Mouse (Mus musculus) embryo, embryonic 10 days (tissue): Measurements from ENCODE around the gene Tspan2.

Experiments
- DNase-seq: peaks from one replicate; pipeline ENCODE4 v3.0.0-alpha.2; 2015; ENCODE audit warnings: low spot score

Gene Tspan2

DNA sequence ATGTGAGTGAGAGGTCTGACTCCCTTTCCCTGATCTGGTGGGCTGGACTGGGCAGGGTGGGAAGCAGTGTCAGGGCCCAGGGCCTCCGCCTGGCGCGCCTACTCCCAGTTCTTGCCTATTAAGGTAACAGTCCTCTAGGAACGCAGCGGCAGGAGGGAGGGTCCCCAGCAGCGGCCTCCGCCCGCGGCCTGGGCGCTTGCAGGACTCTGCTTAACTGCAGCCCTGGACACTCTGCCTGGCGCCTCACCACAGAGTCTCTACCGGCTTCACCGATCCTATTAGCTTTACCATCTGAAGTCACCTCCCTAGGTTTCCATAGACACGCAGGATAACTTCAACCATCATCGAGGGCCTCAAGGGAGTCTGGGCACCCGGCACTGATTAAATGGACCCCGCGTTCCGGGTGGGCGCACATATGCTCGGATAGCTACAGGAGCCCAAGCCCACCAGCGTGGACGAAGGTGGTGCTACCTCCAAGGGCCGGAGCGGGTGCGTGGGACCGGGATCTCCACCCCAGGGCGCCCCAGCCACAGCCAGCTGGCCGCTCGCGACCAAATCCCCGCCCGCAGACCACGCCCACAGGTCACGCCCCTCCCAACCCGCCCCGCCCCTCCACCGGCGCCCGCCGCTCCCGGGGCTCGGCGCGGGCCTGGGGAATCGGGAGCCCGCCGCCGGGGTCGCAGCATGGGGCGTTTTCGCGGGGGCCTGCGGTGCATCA is at the start of gene Tspan2:
TSS of gene Tspan2 (plus strand) at position 217 of the 718 bp plus-strand sequence.
- peak; percentile 61 for DNase-seq

DNA sequence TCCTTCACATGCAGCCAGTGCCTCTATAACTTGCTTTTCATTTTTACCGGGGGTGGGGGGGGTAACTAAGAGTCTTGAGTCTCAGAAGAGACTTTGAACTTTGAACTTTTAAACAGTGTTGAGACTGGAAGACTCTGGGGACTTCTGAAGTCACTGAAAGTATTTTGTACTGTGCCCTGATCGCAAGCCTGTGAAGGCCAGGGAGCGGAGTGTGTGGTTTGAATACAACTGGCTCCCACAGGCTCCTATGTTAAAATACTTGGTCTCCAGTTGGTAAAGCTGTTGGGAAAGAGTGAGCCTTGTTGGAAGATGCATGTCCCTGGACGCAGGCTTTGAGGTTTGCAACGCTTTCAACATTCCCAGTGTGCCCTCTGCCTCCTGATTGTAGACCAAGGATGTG is 47.5 kb upstream of the Tspan2 start:
- no peak for DNase-seq

DNA sequence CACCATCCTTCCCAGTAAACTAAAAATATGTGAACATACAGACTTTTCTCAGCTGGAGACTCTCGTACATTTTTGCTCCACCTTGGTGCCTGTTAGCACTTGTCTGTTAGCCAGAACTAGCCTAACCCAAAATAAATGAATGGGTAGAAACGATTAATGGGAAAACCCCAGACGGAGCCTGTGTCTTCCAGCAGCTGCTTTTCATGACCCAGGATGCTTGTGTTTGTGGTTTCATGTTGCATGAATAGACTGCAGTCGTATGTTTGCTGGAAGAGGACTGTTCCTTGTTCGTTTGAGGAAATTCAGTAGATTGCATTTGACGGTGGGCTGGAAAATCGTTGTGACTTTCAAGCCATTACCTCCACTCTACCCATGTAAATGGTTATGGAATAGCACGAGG is 46.5 kb upstream of the Tspan2 start:
- no peak for DNase-seq

DNA sequence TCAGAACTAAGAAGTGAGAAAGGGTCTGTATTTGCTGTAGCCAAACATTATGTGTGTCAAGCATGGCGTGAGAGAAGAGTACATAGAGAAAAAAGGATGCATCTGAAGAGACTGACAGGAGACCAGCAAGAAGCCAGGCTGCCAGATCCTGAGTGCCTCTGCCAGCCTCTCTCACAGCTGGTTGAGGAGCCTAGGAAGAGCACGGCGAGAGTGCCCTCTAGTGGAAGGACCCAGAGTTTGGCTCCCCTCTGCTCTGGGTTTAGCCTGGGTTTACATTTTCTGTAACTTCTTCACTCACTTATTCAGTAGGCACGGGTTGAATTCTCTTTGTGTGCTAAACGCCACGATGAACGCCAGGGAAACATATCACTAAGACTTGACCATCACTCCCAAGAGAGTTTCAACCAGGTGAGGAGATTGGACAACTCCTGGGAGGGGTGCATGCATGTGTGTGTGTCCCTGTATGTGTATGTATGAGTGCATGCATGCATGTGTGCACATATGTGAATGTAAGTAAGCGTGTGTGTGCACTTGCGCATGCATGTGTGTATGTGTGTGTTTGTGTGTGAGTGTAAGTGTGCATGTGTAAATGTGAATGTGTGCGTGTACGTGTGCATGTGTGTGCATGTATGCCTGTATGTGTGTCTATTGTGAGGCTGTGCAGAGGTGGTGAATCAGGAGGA is 42.4 kb upstream of the Tspan2 start:
- peak; percentile 88 for DNase-seq

DNA sequence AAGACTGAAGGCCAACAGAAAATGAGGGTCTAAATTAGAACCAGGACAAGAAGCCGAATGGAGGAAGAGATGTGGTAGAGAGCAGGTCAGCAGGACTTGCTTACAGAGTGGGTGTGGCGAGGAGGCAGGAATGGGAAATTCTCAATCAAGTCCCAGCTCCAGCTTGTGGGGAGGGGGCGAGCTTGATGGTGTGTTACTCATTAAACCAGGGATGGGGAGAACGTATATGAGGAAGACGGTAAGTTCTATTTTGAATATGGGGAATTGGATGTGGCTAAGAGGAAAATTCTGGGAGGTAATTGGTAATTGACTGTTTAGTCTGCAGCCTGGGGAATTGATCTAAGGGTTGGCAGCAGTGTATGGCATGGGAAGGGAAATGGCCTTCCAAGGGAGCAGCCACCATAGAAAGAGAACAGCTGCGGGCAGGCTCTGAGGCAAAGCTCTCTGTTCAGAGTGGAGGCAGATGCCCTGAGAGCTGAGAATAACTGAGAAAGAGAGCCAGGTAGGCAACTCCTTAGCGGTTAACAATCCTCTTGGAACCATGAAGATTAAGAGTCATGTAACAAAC is 41.5 kb upstream of the Tspan2 start:
- DNase-seq: no peak

DNA sequence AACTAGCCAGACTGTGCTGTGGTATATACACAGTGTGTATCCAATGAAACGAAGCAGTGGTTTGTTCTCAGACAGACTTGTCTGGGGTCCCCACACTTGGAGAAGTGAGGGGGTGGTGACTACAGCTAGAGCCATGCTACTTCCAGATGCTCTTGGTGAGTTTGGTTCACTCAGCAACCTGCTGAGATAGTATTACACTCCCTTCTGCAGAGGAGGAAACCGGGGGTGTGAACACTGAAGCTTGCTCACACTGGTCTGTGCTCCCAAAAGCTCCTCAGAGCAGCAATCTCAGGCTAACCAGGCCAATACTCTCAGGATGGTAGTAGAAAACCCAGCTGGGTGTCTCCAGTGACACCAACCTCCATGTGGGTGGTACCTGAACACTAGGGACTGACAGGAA is 36.2 kb upstream of the Tspan2 start:
- DNase-seq: no peak

DNA sequence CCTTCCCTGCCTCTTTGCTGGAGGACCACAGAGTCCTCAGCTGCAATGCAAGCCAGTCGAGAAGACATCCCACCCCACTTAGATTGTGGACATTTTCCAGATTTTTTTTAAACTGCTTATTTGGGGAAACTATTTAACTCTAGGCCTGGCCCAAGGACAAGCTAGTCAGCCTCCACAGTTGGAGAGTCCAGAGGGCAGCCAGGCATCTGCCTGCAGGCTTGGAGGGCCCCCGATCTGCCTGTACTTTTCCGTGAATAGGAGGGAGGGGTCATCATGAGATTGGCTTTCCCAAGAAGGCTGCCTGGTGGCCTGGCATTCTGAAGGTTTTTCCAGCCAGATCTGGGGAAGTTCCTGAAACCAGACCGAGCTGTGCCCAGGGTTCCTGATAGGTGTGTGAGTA is 33.0 kb upstream of the Tspan2 start:
- DNase-seq: no peak

DNA sequence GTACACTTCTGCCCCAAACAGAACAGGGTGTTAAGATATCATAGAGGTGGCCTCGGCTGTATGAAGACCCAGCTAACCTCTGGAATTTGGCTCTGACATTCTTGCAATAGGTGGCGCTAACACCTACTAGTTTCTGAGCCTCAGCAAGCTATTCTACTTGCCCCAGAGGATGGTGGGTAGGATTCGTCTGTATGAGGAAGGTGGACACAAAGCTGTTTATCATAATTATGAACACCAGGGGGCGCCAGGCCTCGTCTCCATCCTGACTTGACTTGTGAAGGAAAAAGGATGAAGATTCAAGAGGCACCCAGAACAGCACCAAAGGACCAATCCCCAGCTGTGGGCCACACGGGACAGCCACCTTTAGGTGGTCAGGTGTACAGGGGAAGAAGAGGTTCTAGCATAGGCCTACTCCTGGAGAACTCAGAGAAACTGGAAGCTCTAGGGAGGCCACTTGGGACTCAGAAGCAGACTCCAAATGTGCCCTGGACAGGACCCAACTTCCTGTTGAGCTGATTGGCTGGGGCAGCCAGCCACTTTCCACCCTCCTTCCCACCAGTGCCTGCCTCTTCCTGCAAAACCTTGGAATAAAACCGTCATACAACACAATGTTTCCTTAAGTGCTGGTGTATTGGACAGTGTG is 32.3 kb upstream of the Tspan2 start:
- DNase-seq: peak; percentile 69

DNA sequence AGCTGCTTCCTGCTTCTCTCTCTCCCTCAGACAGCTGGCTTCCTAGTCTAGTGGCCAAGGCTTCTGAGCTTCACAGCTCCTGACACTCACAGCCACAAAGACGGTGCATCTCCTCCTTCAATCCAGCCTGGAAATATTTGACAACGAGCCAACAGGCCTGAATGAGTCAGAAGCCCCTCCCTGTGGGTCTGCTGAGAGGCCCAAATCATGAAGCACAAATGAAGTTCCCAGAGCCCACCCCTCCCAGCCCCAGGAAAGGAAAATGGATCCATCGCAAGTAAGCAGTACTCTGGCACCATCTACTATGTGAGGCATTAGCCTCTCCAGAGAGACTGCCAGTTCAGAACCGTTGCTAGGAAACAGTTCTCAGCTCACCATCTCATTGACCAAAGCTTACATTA is 30.3 kb upstream of the Tspan2 start:
- no peak for DNase-seq

DNA sequence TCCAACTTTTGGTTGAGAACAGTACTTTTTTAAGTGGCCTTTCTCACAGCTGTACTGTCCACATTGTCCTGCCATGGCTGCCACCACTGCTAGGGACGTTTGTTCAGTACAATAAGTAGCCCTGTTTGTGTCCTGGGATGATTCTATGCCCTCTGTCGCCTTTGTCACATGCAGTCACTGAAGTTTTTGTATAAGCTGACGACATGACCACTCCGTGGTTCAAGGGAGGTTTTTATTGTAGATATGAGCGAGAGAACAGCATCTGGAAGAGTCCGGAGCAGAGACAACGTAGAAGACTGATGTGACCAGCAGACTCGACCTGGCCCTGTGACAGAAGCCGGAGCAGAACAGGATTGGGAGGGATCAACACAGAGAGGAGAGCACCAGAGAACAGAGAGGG is 25.7 kb upstream of the Tspan2 start:
- DNase-seq: no peak

DNA sequence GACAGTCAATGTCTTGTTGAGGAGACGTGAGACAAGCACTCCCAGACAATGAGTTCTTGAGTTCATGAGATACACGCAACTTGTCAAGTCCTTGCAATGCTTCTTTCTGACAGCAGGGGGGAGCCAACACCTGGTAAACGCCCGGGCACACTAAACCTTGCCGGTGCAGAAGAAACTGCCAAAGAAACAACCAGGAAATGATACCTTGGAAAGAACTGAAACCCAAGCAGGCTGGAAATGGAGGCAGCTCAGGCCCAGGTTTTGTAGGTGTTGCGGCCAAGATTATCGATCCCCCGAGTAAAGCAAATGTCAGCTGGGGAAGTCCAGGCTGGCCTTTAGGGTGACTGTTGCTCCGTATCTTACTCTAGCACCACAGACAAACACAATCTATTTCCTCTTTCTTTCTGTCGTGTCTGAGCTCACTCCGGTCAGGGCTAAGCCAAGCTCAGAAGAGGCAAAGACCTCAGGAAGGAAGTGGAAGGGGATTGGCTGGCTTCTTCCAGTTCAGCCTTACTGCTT is 19.2 kb upstream of the Tspan2 start:
- DNase-seq: peak; percentile 87

DNA sequence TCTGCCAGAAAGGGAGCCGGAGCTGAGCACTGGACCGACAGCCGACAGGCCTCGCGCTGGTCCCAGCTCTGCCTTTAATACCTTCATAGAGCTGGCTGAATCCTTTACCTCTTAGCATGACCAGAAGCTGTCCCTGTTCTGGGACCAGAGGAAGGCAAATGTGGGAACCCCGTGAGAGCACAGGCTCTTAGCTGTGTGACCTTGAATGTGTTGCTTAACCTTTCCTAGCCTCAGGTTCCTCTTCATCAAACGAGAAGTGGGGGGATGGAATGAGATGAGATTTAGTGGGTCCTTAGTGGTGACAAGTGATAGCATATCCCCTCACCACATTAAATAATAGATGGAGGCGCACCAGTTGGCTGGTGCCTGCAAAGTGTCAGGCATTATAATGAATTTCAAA is 18.5 kb upstream of the Tspan2 start:
- no peak for DNase-seq

DNA sequence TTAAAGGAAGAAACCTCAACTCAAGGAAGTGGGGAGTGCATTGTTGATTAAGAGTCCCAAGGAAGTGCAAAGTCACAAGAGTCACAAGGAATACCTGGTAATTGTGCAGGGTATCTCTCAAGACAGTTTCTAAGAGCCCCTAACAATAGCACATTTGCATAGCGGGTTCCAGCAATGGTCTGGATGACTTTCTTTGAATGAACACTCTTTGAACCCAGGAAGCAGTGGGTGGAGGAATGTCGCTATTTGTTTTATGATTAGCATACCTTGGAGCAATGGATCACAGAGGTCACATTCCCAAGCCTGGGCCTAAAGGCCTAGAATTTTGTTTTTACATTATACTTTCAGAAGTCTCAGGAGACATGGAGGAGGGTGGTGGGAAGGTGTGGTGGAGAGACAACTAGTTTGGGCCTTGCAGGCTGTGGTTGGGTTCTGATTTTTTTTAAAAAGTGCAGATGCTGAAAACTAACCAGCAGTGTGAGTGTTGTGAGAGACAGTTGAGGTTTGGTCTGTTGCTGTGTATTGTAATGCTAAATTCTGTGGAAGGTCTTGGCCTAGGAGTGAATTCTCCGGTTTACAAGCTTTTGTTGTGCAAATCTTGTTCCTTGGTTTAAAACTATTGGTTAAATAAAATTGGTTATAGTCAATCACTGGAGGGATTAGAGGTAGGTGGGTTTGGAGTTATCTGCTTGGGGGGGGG is 16.6 kb upstream of the Tspan2 start:
- no peak for DNase-seq

DNA sequence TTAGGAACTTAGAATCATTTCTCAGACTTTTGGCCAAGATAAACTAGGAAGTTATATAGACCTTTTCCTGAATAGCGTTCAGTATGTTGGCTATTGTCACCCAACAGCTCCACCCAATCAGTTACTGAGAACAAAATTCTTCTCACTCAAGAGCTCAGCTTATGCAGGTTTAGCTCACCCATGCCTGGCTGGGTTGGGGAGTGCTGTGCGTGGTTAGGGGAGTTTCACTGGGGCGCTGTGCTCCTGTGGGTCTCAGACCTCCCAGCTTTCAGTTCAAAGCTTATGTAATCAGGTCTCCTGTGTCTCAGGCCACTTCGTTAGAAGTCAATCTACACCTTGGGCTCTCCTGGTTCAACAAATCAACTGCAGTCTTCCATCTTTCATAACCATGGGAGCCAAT is 11.2 kb upstream of the Tspan2 start:
- no peak for DNase-seq

DNA sequence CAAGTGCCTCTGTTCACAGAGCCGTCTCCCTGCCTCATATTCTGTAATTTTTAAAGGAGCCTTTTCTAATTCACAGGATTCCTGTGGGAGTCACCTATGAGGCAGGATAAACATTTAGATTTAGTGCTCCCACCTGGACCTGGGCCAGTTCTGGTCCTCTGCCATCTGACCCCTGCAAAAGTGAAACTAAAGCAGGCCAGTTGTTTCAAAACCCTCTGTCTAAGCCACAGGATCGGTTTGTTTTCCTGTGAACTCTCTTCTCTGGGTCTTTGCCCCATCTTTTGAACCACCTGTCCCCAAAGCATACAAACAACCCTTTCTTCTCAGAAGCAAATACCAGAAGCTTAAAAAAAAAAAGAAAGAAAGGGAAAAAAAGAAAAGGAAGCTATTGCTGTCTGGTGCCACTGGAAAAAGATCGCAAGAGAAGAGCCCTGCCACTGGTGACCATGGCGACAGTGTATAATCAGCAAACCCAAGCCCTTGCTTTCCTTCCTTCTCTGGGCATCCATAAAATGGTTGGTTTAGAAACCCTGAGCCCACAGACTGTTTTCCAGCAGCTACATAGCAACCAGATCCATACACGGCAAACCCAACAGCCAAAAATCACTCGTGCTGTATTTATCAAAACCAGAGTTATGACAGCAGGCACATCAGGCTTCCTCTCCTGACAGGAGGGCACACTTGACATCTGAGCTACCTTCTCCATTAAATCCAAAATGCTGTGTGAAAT is 10.3 kb upstream of the Tspan2 start:
- DNase-seq: no peak

DNA sequence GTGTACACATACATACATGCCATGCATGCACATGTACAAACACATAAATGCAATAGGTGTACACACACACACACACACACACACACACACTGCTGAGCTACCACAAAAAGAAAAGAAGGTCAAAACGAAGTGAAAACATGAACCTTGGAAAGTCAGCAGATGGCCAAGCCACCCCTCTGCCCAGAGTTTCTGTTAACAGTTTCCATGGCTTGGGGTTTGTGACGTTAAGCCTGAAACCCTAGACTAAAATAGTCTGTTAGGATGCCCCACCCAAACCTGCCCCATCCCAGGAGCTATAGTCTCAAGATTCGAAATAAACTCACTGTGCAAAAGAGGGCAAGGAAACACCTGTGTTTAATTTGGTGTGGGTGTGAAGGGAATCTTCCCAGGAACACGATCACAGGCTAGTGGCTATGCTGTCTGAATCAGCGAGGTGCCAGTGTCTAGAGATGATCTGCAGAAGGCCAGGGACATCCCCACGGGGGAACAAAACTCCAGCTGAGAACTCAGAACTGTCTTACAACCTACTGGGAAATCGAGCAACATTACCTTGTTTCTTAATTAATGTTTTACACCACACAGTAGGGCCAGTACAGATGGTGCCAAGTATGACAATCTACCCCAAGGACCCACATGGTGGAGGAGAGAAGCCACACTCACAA is 9.4 kb upstream of the Tspan2 start:
- DNase-seq: no peak

DNA sequence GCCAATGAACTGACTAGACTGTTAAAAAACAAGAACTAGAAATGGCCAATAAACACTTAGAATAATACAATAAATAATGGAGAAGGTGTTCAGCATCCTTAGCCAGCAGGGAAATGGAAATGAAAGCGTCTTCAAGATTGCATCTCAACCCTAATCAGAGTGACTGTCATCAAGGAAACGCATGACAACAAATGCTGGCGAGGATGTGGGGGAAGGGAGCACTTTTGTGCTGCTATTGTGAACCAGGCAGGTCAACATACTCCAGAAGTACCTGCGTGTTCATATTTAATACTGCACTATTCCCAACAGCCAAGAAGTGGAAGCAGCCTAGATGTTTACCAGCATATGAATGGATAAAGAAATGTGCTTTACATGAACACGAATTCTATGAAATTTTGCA is 4.9 kb upstream of the Tspan2 start:
- no peak for DNase-seq

DNA sequence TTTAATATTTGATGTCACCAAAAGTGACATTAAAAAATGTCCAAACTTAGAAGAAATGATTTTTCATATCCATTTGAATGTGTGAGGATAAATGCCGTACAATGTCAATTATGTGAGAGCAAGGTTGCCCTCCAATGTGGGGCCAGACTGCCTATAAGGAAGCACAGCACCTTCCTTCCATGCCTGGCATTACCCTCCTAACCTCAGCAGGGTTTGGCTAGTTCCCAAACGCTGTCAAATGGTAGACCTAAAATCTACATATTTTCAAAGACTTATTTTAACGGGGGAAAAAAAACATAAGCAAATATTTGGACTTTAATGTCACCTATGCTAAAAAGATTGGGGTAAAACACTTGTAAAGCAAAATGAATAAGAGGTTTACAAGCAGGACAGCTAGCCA is 3.2 kb upstream of the Tspan2 start:
- DNase-seq: no peak

DNA sequence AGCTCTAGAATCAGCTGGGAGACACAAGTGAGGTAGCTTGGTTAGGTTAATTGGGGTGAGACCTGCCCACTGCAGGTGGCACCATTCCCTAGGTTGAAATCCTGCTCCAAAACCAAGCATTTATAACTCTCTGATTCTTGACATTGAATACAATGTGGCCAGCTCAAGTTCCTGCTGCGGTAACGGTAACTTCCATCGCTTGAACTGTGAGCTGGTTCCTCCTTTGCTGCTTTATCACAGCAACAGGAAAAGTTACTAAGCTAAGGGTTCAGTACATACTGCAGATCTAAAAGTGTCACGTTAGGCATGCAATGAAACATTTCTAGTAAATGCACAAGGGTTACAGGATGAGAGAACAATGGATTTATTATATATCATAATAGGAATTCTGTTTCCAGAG is 1.7 kb upstream of the Tspan2 start:
- DNase-seq: no peak

DNA sequence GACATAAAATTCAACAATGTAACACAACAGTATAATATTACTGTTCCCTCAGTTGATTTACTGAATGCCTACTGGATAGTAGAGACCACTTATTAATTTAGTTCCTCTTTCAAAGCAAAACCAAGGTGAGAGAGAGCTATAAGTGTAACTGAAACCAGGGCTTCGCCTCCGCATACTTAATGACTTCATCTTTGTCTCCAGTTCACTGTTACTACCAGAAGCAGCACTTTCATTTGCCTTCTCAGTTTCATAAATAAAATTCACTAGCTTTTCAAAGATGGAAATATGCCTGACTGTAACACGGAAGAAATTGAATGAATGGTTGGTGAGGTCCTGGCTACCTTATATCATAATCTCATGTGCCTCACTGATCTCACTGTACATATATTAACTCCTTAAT is 1.3 kb upstream of the Tspan2 start:
- DNase-seq: no peak

DNA sequence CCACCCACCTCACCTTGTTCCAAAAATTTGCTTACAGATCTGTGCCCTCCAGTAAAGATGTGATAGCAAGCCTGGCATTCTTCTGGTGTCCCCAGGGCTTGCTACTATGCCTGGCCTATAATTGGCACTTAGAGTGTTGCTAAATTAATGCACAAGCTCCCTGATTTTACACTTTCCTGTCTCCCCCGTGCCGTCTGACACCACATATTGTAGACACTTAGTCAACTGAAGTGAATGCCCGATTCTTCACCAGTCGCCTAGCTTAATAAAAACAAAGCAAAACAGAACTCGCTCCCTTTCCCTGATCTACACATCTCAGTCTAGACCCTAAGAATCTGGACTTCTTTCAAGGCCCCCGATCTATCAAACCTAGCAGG is 405 bp upstream of the Tspan2 start:
- no peak for DNase-seq
